In genomic region chr6:84586551-84587200, GRCm38 (mm10) we compare ENCODE assay signal across 8 mouse cellular contexts. TPM values are rescaled to one million over a fixed set of nuclear protein-coding genes. Genes with fewer than 3 reads are reported as not detected.
DNase-seq lines count a peak whose midpoint lies in the region; TF ChIP-seq lines count a peak whose summit lies in the region.

No protein-coding gene starts in this region.

- H3K79me2 ChIP-seq in liver, adult 2 months (ENCODE audit: control insufficient read depth, insufficient read depth, low read length): no peaks in the 10 kb centered on the region

- no peaks in the 10 kb centered on the region for H3K36me3 ChIP-seq in liver, adult 2 months (ENCODE audit: control insufficient read depth, insufficient read depth, low read length)

- peak overlapping the region; percentile 62 for H3K9ac ChIP-seq in liver, adult 2 months (ENCODE audit: low read depth, low read length)

- DNase-seq in gastrocnemius, adult 2 months: no peak
- no peak for DNase-seq in gastrocnemius, adult 18-20 months (ENCODE audit: low spot score)
- DNase-seq in urinary bladder, postnatal 4 days (ENCODE audit: low spot score in 2 of 2): peak; percentile 16 to 55
- no peak for DNase-seq in urinary bladder, adult 18-20 months (ENCODE audit: low spot score in 2 of 2)
- DNase-seq in liver, adult 2 months (ENCODE audit: extremely low read depth, low read depth, low spot score): no peak
- peak; percentile 56 for DNase-seq in testis, postnatal 10 days (ENCODE audit: low spot score)
- DNase-seq in layer of hippocampus, adult 2 months (ENCODE audit: low spot score in 2 of 2): no peak
- no peak for DNase-seq in layer of hippocampus, postnatal 36 days

- 0 out of 2 replicates have a peak, but pooled peaks cover 2% of the 10 kb centered on the region for H3K4me1 ChIP-seq in liver, adult 2 months (ENCODE audit: control insufficient read depth, insufficient read depth, low read length)

- 8% methylated on average over 28 of the region's 28 CpGs for WGBS in liver, adult 2 months

- H3K4me3 ChIP-seq in gastrocnemius, adult 2 months: peak overlapping the region; percentile 78
- peak overlapping the region; percentile 66 for H3K4me3 ChIP-seq in liver, adult 2 months (ENCODE audit: insufficient read depth, low read depth, low read length)
- no peak overlapping the region for H3K4me3 ChIP-seq in layer of hippocampus, adult 2 months

- peak overlapping the region; percentile 73 for H3K27ac ChIP-seq in gastrocnemius, adult 2 months
- H3K27ac ChIP-seq in liver, adult 2 months (replicated peaks; ENCODE audit: insufficient read depth, low read depth, low read length): no peak overlapping the region
- H3K27ac ChIP-seq in layer of hippocampus, adult 2 months: no peak overlapping the region

- intact Hi-C loops in gastrocnemius, adult 2 months (cut with DNase I): no loop called here

- no peak for TF ChIP-seq POLR2A in liver, adult 2 months (IDR thresholded peaks at IDR 0.05; ENCODE audit: extremely low read depth, insufficient read depth, low read length)

- no peak for TF ChIP-seq CTCF in gastrocnemius, adult 2 months (IDR thresholded peaks at IDR 0.05)
- no peak for TF ChIP-seq CTCF in liver, adult 2 months (IDR thresholded peaks at IDR 0.05; ENCODE audit: low read depth, low read length)
- TF ChIP-seq CTCF in layer of hippocampus, adult 2 months (conservative IDR thresholded peaks at IDR 0.05): no peak

- peaks cover 17% of the 10 kb centered on the region for H3K27me3 ChIP-seq in liver, adult 2 months (ENCODE audit: control insufficient read depth, insufficient read depth, low read length)

RNA-seq across cellular contexts. Expression of gene Cyp26b1, which starts 7.0 kb away (rescaled TPM):
- total RNA-seq in gastrocnemius, adult 2 months (2021): 10 to 100 TPM in 1 of 2 experiments, 1 to 10 TPM in 1; 7.1 to 18.9 TPM
- 1 to 10 TPM; 1.1 to 2.1 TPM for total RNA-seq in gastrocnemius, adult 18-20 months (2021)
- 0.18 and 1.0 TPM in 2 replicates for total RNA-seq in liver, adult 2 months (2014; rRNA removed)
- 0.22 and 7.5 TPM in 2 replicates for polyA plus RNA-seq in liver, adult 2 months (2012; rRNA removed)
- total RNA-seq in layer of hippocampus, adult 2 months (2021): 10 to 100 TPM in 1 of 2 experiments, 1 to 10 TPM in 1; 9.4 to 10.3 TPM
- 10 to 100 TPM; 10.5 to 10.7 TPM for total RNA-seq in layer of hippocampus, postnatal 36 days (2021)

Comparison
In these comparisons a context has a peak if more than half of its experiments do, and no peak if none do; other contexts are left out.
1. DNase-seq: peak in urinary bladder, postnatal 4 days (2 of 2) and testis, postnatal 10 days (single experiment); none in gastrocnemius, adult 2 months (single experiment), gastrocnemius, adult 18-20 months (single experiment), urinary bladder, adult 18-20 months (0 of 2), liver, adult 2 months (single experiment), layer of hippocampus, adult 2 months (0 of 2) and layer of hippocampus, postnatal 36 days (0 of 2).